Mouse (Mus musculus) bone marrow macrophage, adult 2 months (primary cell): ENCODE results near the gene Farsa.

ENCODE experiments used
- CTCF ChIP-seq: IDR thresholded peaks from 2 replicates; pipeline ENCODE4 v1.5.1; 2012; ENCODE audit warnings: low read depth, mild to moderate bottlenecking, low read length, moderate library complexity
- POLR2A ChIP-seq: IDR thresholded peaks from 2 replicates; pipeline ENCODE4 v1.6.1; 2012; ENCODE audit warnings: mild to moderate bottlenecking, low read depth, low read length, borderline replicate concordance

DNA sequence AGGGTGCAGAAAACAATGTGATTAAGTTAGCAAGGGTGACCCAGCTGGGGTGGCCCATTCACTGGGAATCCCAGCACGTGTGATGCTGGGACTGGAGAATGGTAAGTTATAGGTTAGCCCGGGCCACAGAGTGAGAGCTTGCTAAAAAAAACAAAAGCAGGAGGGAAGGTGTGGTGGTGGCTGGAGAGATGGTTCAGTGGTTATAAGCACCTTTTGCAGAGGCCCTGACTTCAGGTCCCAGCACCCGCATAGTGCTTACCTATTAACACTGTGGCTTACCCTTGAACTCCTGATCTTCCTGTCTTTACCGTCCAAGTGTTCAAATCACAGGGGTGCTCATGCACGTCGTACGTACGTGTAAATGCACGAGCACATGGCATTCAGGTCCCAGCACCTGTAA is 50.2 kb downstream of the Farsa start:
- TF ChIP-seq POLR2A (no peak), CTCF (no peak)
